Mouse (Mus musculus): ENCODE data around the gene Olfr560.

Gene Olfr560

GRCm38 (mm10) chr7:102759266-102759665 is at the start of gene Olfr560, which contains the start of gene Olfr78:
Gene Olfr560 (minus strand): TSS chr7:102759366.
Gene Olfr78 (minus strand): TSS chr7:102759471.
- no peak for DNase-seq

GRCm38 (mm10) chr7:102803180-102803579 is 44.0 kb upstream of the Olfr560 start, which contains the start of gene Olfr564:
Gene Olfr564 (plus strand): TSS chr7:102803480.
- no peak for DNase-seq

- DNase-seq: no peak
Observed at GRCm38 (mm10) chr7:102770921-102771320, 11.8 kb upstream of the Olfr560 start, which contains the start of gene Olfr561. Gene Olfr561 (plus strand): TSS chr7:102771221.

DNA sequence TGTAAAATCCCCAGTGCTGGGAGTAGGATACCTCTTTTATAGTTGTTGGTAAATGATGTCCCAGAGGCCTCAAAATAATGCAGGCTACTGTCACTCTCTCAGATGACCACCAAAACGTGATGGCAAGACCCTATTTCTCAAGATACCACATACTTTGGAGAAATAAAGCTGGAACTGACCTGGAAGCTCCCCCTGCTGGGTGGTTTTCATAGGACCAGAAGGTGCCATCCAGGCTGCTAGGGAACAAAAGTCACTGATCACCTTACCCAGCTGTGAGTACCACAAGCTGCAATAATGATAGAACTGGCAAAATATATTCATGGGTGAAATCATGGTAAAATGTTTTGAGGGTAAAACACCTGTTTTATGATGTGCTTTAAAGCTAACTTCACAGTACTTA is 7.1 kb downstream of the Olfr560 start:
- no peak for DNase-seq

DNA sequence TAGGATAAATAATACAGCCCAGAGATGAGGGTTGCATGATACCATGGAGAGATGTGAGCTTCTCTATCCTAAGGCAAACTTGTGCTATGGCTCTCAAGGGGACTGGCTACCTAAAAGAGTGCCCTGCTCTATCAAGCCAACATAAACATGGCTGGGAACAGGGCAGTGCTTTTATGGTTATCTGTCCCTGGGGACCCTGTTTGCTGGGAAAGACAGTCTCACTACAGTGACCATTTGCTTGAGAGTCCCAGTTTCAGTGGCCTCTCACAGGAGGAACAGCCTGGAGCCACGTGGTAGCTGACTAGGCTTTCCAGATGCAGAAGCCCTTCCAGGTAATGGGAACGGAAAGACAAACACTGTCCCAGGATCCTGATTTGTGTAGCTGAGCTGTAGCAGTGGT is 21.5 kb downstream of the Olfr560 start:
- DNase-seq: no peak

GRCm38 (mm10) chr7:102733793-102734192 is 25.4 kb downstream of the Olfr560 start:
- DNase-seq: no peak

GRCm38 (mm10) chr7:102727391-102727790 is 31.8 kb downstream of the Olfr560 start, which contains the start of gene Olfr559:
Gene Olfr559 (minus strand): TSS chr7:102727491.
- DNase-seq: no peak

GRCm38 (mm10) chr7:102718970-102719369 is 40.2 kb downstream of the Olfr560 start, which contains the start of gene Olfr33:
Gene Olfr33 (minus strand): TSS chr7:102719070.
- DNase-seq: no peak

- no peak for DNase-seq
Observed at GRCm38 (mm10) chr7:102701915-102702314, 57.3 kb downstream of the Olfr560 start, which contains the start of gene Olfr558. Gene Olfr558 (plus strand): TSS chr7:102702215.

All from thymus, postnatal 14 days (tissue).